Comparison of ENCODE assay signal across 22 mouse cellular contexts in the genomic region with DNA sequence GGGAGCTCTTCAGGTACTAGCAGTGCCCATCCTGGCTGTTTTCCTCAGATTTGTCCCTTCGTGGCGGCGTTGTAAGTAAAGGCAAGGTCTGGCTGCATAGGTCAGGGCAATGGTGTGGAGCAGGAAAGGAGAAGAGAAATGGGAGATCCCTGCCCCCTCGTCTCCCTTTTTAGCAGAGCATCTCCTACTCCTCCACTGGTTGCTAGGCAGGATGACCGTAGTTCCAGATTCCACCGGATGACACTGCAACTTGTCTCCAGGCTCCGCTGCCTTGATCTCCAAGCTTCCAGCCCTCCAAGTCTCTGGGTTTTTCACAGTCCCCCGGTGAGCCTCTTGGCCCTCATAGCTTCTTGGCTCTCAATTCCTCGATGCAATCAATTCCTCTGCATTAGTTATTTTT.
"Had no signal": no experiment of that assay in that cellular context is flagged by ENCODE, and none has a peak within 500 bp of the region (broad histone marks: within the 10 kb centered on the region; RNA-seq: fewer than 3 reads in every experiment).

No protein-coding gene starts in this region.

- H3K27me3 ChIP-seq: heart, embryonic 13.5 days; hindbrain, embryonic 13.5 days; hindbrain, embryonic 15.5 days had no signal

- H3K4me3 ChIP-seq: heart, embryonic 13.5 days; heart, embryonic 15.5 days; hindbrain, embryonic 13.5 days; hindbrain, embryonic 15.5 days; limb, embryonic 12.5 days; liver, embryonic 12.5 days had no signal

- H3K9ac ChIP-seq: heart, embryonic 13.5 days; heart, embryonic 15.5 days; hindbrain, embryonic 13.5 days; hindbrain, embryonic 15.5 days; limb, embryonic 12.5 days; liver, embryonic 12.5 days; liver, embryonic 14.5 days had no signal

- H3K9me3 ChIP-seq: heart, embryonic 13.5 days; heart, embryonic 15.5 days; hindbrain, embryonic 13.5 days; hindbrain, embryonic 15.5 days; limb, embryonic 12.5 days; liver, embryonic 12.5 days had no signal

- ATAC-seq: hindbrain, postnatal 0 days; intestine, embryonic 16.5 days; liver, embryonic 12.5 days had no signal

- H3K4me1 ChIP-seq: liver, embryonic 12.5 days had no signal

- H3K4me2 ChIP-seq: heart, embryonic 11.5 days; heart, embryonic 13.5 days; heart, embryonic 15.5 days; hindbrain, embryonic 13.5 days; hindbrain, embryonic 15.5 days; limb, embryonic 12.5 days; liver, embryonic 12.5 days had no signal

- H3K36me3 ChIP-seq: heart, embryonic 13.5 days; heart, embryonic 15.5 days; hindbrain, embryonic 13.5 days; hindbrain, embryonic 15.5 days; limb, embryonic 12.5 days; liver, embryonic 12.5 days had no signal

- DNase-seq: gastrocnemius, postnatal 14 days; gastrocnemius, postnatal 36 days; heart, adult 18-20 months; heart, postnatal 14 days; heart, postnatal 36 days; kidney, adult 11 months; kidney, adult 8-10 months; kidney, postnatal 14 days; kidney, postnatal 36 days; layer of hippocampus, adult 9-11 months; layer of hippocampus, postnatal 36 days; left cerebral cortex, postnatal 4 days had no signal

- H3K27ac ChIP-seq: heart, embryonic 13.5 days; heart, embryonic 15.5 days; hindbrain, embryonic 13.5 days; hindbrain, embryonic 15.5 days; hindbrain, postnatal 0 days; limb, embryonic 12.5 days; liver, embryonic 12.5 days; liver, embryonic 14.5 days had no signal
